Mouse (Mus musculus): ENCODE data around the gene Il23a. TPM values are rescaled to one million over a fixed set of nuclear protein-coding genes. Genes with fewer than 3 reads are reported as not detected.

Gene Il23a
- 0.11 and 0.17 TPM in 2 replicates for polyA plus RNA-seq (2012; rRNA removed)

GRCm38 (mm10) chr10:128298702-128299171 lies at the start of gene Il23a:
TSS of gene Il23a (minus strand) at chr10:128298752.

GRCm38 (mm10) chr10:128337306-128338181 lies 39.0 kb upstream of the Il23a start, which contains the start of gene Cs:
TSS of gene Cs (plus strand) at chr10:128337734.

GRCm38 (mm10) chr10:128322141-128323108 lies 23.9 kb upstream of the Il23a start, which contains the start of gene Cnpy2:
TSS of gene Cnpy2 (plus strand) at chr10:128322459.

GRCm38 (mm10) chr10:128303126-128304021 lies 4.8 kb upstream of the Il23a start, which contains the start of gene Pan2:
TSS of gene Pan2 (plus strand) at chr10:128303335.

GRCm38 (mm10) chr10:128270287-128270841 lies 28.2 kb downstream of the Il23a start, which contains the start of gene Stat2:
TSS of gene Stat2 (plus strand) at chr10:128270559.

GRCm38 (mm10) chr10:128268371-128268770 lies 30.2 kb downstream of the Il23a start, which contains the start of gene Apof:
TSS of gene Apof (plus strand) at chr10:128268671.

GRCm38 (mm10) chr10:128253677-128254255 lies 44.8 kb downstream of the Il23a start, which contains the start of gene Apon:
TSS of gene Apon (plus strand) at chr10:128254096.

Other genes with a start within 250 kb of the Il23a start
- 129 and 150 TPM in 2 replicates for gene Ptges3, start 239.8 kb downstream of the Il23a start, polyA plus RNA-seq (2012; rRNA removed)
- 1,057 and 1,253 TPM in 2 replicates for gene Atp5b, start 215.5 kb downstream of the Il23a start, polyA plus RNA-seq (2012; rRNA removed)
- gene Baz2a, start 207.2 kb downstream of the Il23a start, polyA plus RNA-seq (2012; rRNA removed), result 31.9 and 36.9 TPM in 2 replicates
- gene Rbms2, start 118.5 kb downstream of the Il23a start, polyA plus RNA-seq (2012; rRNA removed), result 33.3 and 69.7 TPM in 2 replicates
- gene Gls2, start 104.3 kb downstream of the Il23a start, polyA plus RNA-seq (2012; rRNA removed), result 2.6 and 4.6 TPM in 2 replicates
- 13.5 and 17.9 TPM in 2 replicates for gene Spryd4, start 86.9 kb downstream of the Il23a start, polyA plus RNA-seq (2012; rRNA removed)
- gene Mip, start 72.9 kb downstream of the Il23a start, polyA plus RNA-seq (2012; rRNA removed), result 0.13 and 0.30 TPM in 2 replicates
- 42.7 and 53.6 TPM in 2 replicates for gene Timeless, start 66.7 kb downstream of the Il23a start, polyA plus RNA-seq (2012; rRNA removed)
- 0.98 and 1.0 TPM in 2 replicates for gene Apon, start 44.7 kb downstream of the Il23a start, polyA plus RNA-seq (2012; rRNA removed)
- 0.80 and 1.4 TPM in 2 replicates for gene Apof, start 30.1 kb downstream of the Il23a start, polyA plus RNA-seq (2012; rRNA removed)
- 21.3 and 22.5 TPM in 2 replicates for gene Stat2, start 28.2 kb downstream of the Il23a start, polyA plus RNA-seq (2012; rRNA removed)
- gene Pan2, start 4.6 kb upstream of the Il23a start, polyA plus RNA-seq (2012; rRNA removed), result 45.0 and 49.8 TPM in 2 replicates
- 134 and 148 TPM in 2 replicates for gene Cnpy2, start 23.7 kb upstream of the Il23a start, polyA plus RNA-seq (2012; rRNA removed)
- gene Cs, start 39.0 kb upstream of the Il23a start, polyA plus RNA-seq (2012; rRNA removed), result 120 and 162 TPM in 2 replicates
- 32.1 and 35.4 TPM in 2 replicates for gene Coq10a, start 70.2 kb upstream of the Il23a start, polyA plus RNA-seq (2012; rRNA removed)
- 45.2 and 47.7 TPM in 2 replicates for gene Ankrd52, start 78.4 kb upstream of the Il23a start, polyA plus RNA-seq (2012; rRNA removed)
- 0.65 and 1.1 TPM in 2 replicates for gene Slc39a5, start 102.5 kb upstream of the Il23a start, polyA plus RNA-seq (2012; rRNA removed)
- gene Nabp2, start 112.7 kb upstream of the Il23a start, polyA plus RNA-seq (2012; rRNA removed), result 80.3 and 86.7 TPM in 2 replicates
- 36.8 and 42.2 TPM in 2 replicates for gene Rnf41, start 112.9 kb upstream of the Il23a start, polyA plus RNA-seq (2012; rRNA removed)
- 251 and 263 TPM in 2 replicates for gene Smarcc2, start 160.5 kb upstream of the Il23a start, polyA plus RNA-seq (2012; rRNA removed)
- gene Myl6, start 195.4 kb upstream of the Il23a start, polyA plus RNA-seq (2012; rRNA removed), result 1,634 and 1,720 TPM in 2 replicates
- gene Myl6b, start 199.9 kb upstream of the Il23a start, polyA plus RNA-seq (2012; rRNA removed), result 15.8 and 16.8 TPM in 2 replicates
- gene Esyt1, start 227.1 kb upstream of the Il23a start, polyA plus RNA-seq (2012; rRNA removed), result 24.4 and 26.4 TPM in 2 replicates
- gene Zc3h10, start 249.0 kb upstream of the Il23a start, polyA plus RNA-seq (2012; rRNA removed), result 16.2 and 24.7 TPM in 2 replicates

Data from central nervous system, embryonic 11.5 days (tissue).